Mouse (Mus musculus) lung, postnatal 36 days (tissue): ENCODE measurements around the gene Eppin.
A peak's percentile ranks its signal among the peaks of the same experiment; 100 is the strongest.
"Not testable (repeated sequence)": the region's sequence is repeated elsewhere in the genome, so short reads cannot be mapped to it uniquely, and the experiment has no call there.

ENCODE experiments used
- DNase-seq: peaks from one replicate; pipeline ENCODE4 v3.0.0; 2022; ENCODE audit warnings: mixed read lengths

The Eppin gene

GRCm38 (mm10) chr2:164593494-164593893, at the start of gene Eppin:
Eppin (minus strand) TSS chr2:164593594.
- DNase-seq = no peak

- peak; percentile 11 for DNase-seq
Observed at GRCm38 (mm10) chr2:164641881-164642673, 48.7 kb upstream of the Eppin start.

- peak; percentile 35 for DNase-seq
Observed at GRCm38 (mm10) chr2:164641129-164641528, 47.7 kb upstream of the Eppin start.

GRCm38 (mm10) chr2:164638696-164639095, 45.3 kb upstream of the Eppin start, which contains the start of gene Wfdc16:
Wfdc16 (minus strand) TSS chr2:164638796.
- no peak for DNase-seq

GRCm38 (mm10) chr2:164635266-164635665, 41.9 kb upstream of the Eppin start:
- DNase-seq = peak; percentile 19

- no peak for DNase-seq
Observed at GRCm38 (mm10) chr2:164621775-164622174, 28.4 kb upstream of the Eppin start.

GRCm38 (mm10) chr2:164619050-164619449, 25.7 kb upstream of the Eppin start:
- DNase-seq = peak; percentile 35

GRCm38 (mm10) chr2:164615386-164615785, 22.0 kb upstream of the Eppin start:
- DNase-seq = no peak

GRCm38 (mm10) chr2:164613471-164613870, 20.1 kb upstream of the Eppin start, which contains the start of the genes Wfdc6b and Wfdc8:
Wfdc6b (plus strand) TSS chr2:164613522.
Wfdc8 (minus strand) TSS chr2:164613626.
- peak; percentile 78 for DNase-seq

- no peak for DNase-seq
Observed at GRCm38 (mm10) chr2:164608781-164609180, 15.4 kb upstream of the Eppin start.

- no peak for DNase-seq
Observed at GRCm38 (mm10) chr2:164604411-164604810, 11.0 kb upstream of the Eppin start.

GRCm38 (mm10) chr2:164603482-164603881, 10.1 kb upstream of the Eppin start:
- DNase-seq = no peak

- no peak for DNase-seq
Observed at GRCm38 (mm10) chr2:164600179-164600578, 6.8 kb upstream of the Eppin start.

- DNase-seq = peak; percentile 38
Observed at GRCm38 (mm10) chr2:164592014-164592413, 1.4 kb downstream of the Eppin start.

GRCm38 (mm10) chr2:164585025-164585725, 8.2 kb downstream of the Eppin start, which contains the start of gene Wfdc6a:
Wfdc6a (minus strand) TSS chr2:164585447.
- DNase-seq = peak; percentile 50

- DNase-seq = not testable (repeated sequence)
Observed at GRCm38 (mm10) chr2:164573359-164573758, 20.0 kb downstream of the Eppin start, which contains the start of gene Spint3. Spint3 (minus strand) TSS chr2:164573459.

GRCm38 (mm10) chr2:164567460-164567859, 25.9 kb downstream of the Eppin start:
- no peak for DNase-seq

GRCm38 (mm10) chr2:164566997-164567396, 26.4 kb downstream of the Eppin start:
- DNase-seq = no peak

- DNase-seq = no peak
Observed at GRCm38 (mm10) chr2:164564346-164564745, 29.0 kb downstream of the Eppin start.

GRCm38 (mm10) chr2:164563339-164564038, 29.9 kb downstream of the Eppin start:
- peak; percentile 59 for DNase-seq

GRCm38 (mm10) chr2:164562391-164563188, 30.8 kb downstream of the Eppin start, which contains the start of gene Wfdc2:
Wfdc2 (plus strand) TSS chr2:164562413.
- peak; percentile 87 for DNase-seq

GRCm38 (mm10) chr2:164560106-164560505, 33.3 kb downstream of the Eppin start:
- DNase-seq = no peak
